Mouse (Mus musculus) G1E (cell line): ENCODE measurements around the gene Olfr312.

ENCODE experiments used
- CTCF ChIP-seq: IDR thresholded peaks from 2 replicates; pipeline ENCODE4 v1.5.1; 2012; ENCODE audit warnings: low read depth, low read length, inconsistent platforms, mixed read lengths
- GATA1 ChIP-seq: IDR thresholded peaks from 2 replicates; pipeline ENCODE4 v1.6.1; 2012; ENCODE audit warnings: borderline replicate concordance, low read length, inconsistent platforms, mixed read lengths

DNA sequence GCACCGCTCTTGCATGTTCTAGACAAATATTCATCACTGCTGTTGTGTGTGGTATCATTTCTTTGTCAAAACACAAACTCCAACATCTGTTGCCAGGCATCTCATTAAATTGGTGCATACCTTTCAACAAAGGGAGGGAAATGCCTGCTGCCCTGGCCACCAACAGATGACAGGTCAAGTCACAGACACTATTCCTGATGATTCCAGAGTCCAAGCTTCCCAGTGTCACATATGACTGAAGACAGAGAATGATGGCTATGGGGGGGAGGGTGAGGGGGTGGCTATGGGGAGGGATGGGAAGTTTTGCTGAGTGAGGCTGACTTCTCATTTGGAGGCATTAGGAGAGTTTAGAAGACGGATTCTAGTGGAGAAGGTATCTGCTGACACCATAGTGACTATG, 44.9 kb upstream of the Olfr312 start:
- TF ChIP-seq GATA1: no peak
- TF ChIP-seq CTCF: no peak
